Mouse (Mus musculus): ENCODE results near the gene Dock7. TPM values are rescaled to one million over a fixed set of nuclear protein-coding genes. Genes with fewer than 3 reads are reported as not detected.
A peak's percentile ranks its signal among the peaks of the same experiment; 100 is the strongest.

Dock7 gene
- total RNA-seq, 2 experiments from 2014 or later: 6.4 to 9.1 TPM

DNA sequence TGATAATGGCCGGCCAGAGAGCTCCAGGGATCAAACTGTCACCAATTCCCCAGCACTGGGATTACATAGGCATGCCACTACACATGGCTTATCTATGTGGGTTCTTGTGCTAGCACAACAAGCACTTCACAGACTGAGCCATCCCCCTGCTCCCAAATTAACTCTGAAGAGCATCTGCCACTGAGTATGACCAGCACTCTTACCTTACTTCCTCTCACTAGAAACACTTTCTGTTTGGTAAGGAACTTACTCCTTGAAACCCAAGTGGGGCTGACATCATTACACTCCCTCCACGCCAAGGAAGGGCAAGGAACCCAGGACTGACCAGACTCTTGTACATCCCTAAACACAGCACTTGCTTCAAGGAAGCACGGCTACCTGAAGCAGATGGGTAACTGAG is 9.0 kb downstream of the Dock7 start:
- no peak overlapping the region for H3K27ac ChIP-seq
- TF ChIP-seq CTCF (IDR thresholded peaks at IDR 0.05): no peak
- intact Hi-C loops (cut with DNase I): no loop called here
- H3K4me3 ChIP-seq: no peak overlapping the region
- DNase-seq: no peak

DNA sequence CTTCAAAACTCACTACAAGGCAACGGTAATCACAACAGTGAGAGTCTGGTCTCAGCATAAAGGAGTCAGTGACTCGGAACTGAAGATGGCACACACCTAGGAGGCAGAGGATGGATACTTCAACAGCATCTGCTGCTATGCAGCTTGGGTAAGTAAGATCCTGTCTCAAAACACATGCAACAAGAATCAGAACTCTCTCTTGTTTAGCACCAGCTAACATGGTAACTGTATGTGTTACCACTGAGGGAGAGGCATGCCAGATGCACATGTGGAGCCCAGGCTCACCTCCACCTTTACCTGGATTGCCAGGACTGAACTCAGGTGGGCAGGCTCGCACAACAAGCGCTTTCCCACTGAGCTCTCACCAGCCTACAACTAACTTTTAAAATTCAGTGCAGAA is 11.9 kb downstream of the Dock7 start:
- Histone ChIP-seq H3K27ac (no peak overlapping the region), H3K4me3 (no peak overlapping the region)
- DNase-seq: no peak
- intact Hi-C loops (cut with DNase I): no loop called here
- no peak for TF ChIP-seq CTCF (IDR thresholded peaks at IDR 0.05)

DNA sequence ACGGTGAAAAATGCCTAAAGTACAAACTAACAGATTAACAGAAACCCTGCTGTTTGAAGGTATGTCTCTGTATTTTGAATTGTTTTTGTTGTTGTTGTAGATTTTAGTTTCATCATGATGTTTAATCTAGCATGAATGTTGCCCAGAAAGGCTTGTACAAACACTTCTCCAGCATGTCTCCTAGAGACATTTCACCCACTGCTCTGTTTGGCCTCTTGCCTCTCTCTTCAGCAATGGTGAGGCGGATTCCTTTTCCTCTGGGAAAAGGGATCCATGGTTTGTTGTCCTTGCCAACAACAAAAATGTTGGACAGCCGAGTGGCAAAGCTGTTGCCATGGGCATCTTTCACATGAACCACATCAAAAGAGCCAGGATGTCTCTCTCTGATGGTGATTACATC is 17.9 kb downstream of the Dock7 start:
- no peak for TF ChIP-seq CTCF (IDR thresholded peaks at IDR 0.05)

DNA sequence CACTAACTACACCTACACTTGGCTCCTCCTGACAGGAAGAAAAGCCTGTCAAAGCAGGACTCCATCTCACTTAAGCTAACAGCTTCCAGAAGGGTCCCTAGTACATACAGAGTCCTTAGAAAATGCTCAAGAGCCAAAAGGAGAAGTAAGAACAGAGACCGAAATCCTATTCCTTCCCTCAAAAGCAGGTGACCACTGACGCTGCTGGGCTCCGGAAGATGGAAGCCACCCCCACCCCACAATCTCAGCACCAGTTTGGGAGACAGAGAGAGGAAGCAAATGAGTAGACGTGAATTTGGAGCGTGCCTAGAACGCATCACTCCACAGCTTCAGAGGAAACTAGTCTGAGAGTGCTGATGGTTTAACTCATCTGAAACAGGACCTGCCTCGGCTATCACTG is 20.0 kb downstream of the Dock7 start:
- intact Hi-C loops (cut with DNase I): no loop called here
- no peak overlapping the region for H3K4me3 ChIP-seq
- no peak for DNase-seq
- H3K27ac ChIP-seq: no peak overlapping the region
- TF ChIP-seq CTCF (IDR thresholded peaks at IDR 0.05): no peak

More for the DNA sequence above, 17.9 kb downstream of the Dock7 start:
- DNase-seq: no peak
- intact Hi-C loops (cut with DNase I): no loop called here
- no peak overlapping the region for H3K27ac ChIP-seq
- H3K4me3 ChIP-seq: no peak overlapping the region

DNA sequence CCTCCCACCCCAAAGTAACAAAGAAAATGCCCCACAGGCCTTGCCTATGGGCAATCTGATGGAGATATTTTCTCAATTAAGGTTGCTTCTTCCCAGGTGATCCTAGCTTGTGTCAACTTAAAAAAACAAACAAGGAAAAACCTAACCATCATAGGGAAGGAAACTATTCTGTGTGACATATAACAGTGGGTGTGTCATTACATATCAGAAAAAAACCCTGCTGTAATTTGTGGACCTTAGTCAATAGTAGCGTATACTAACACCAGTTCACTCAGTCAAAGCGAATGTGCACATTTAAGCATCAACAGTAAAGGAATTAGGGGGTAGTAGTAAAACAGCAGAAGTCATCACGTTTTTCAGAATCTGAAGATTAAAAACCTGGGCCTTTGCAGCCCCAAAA is 28.9 kb downstream of the Dock7 start:
- H3K27ac ChIP-seq: no peak overlapping the region

DNA sequence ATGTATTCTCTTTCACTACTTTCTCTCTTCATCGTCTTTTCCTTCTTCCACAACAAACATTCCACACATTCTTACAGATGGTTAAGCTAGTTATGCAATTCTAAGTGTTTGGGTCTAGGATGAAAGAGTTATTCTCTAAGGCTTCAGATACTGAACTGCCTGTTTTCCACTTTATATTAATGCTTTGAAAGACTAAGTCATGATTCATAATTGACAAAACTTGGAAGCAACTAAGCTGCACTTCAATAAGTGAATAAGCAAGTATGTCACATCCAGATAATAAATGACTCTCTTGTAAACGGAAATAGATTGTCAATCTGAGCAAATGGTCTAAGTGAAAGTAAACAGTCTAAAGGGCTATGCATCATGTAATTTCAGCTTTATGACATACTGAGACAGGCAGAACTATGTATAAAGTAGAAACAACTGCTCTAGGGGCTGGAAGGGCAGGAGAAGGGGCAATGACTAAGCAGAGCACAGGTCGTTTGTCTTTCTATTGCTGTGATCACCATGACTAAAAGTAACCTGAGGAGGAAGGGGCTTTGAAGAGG is 29.5 kb downstream of the Dock7 start:
- DNase-seq: no peak
- no peak for TF ChIP-seq CTCF (IDR thresholded peaks at IDR 0.05)
- intact Hi-C loops (cut with DNase I): no loop called here
- no peak overlapping the region for H3K4me3 ChIP-seq
- no peak overlapping the region for H3K27ac ChIP-seq

More for the DNA sequence above, 28.9 kb downstream of the Dock7 start:
- intact Hi-C loops (cut with DNase I): no loop called here
- no peak for DNase-seq
- TF ChIP-seq CTCF (IDR thresholded peaks at IDR 0.05): no peak
- no peak overlapping the region for H3K4me3 ChIP-seq

DNA sequence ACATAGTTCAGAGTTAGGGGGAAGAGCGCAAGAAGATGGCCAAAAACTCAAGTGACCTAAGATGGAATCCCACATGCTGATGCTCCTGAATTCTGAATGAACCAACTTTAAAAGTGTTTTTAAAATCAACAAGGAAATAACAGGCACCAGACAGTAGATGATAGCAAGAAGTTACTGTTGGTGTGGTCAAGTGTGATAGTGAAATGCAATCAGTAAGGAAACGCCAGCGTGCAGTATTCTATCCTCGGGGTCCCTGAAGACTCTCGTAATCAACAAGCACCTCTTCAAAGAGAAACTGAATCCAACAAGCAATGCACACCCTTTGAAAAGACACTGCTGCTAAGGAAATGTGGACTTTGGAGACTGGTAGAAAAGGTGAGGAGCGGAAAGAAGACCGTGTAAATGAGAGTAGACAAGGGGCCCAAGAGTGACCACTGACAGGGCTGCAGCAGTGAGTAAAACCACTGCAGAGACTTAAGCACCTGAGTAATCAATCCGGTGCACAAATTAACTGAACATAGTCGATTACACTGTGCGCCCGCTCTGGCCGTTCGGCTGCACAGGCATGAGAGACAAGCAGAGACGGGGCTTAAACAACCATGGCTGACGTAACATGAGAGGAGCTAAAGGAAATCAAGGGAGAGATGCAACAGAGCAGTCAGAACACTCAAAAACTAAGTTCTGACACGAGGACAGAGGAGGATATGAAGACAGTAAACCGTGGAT is 32.8 kb downstream of the Dock7 start:
- TF ChIP-seq CTCF (IDR thresholded peaks at IDR 0.05): no peak
- no peak overlapping the region for H3K27ac ChIP-seq
- DNase-seq: no peak
- intact Hi-C loops (cut with DNase I): no loop called here
- H3K4me3 ChIP-seq: no peak overlapping the region

DNA sequence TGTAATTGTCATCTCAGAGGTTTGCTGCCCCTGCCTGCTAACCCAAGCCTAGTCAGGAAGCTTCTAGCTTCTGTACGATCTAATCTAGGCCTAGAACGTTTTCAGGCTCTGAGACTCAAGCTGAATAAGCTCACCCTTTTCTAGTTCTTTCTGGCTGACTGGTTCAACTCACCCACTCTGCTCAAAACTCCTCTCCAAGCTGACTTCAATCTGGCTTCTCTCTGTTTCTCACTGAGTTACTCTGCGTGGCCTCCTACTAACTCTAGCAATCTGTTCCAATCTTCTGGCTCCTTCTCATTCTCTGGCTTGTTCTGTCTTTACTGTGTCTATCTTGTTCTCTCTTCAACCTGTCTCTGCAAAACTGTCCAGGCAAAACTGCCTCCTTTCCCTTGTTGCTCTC is 36.9 kb downstream of the Dock7 start:
- Histone ChIP-seq H3K27ac (no peak overlapping the region), H3K4me3 (no peak overlapping the region)
- DNase-seq: no peak
- intact Hi-C loops (cut with DNase I): no loop called here
- TF ChIP-seq CTCF (IDR thresholded peaks at IDR 0.05): no peak

DNA sequence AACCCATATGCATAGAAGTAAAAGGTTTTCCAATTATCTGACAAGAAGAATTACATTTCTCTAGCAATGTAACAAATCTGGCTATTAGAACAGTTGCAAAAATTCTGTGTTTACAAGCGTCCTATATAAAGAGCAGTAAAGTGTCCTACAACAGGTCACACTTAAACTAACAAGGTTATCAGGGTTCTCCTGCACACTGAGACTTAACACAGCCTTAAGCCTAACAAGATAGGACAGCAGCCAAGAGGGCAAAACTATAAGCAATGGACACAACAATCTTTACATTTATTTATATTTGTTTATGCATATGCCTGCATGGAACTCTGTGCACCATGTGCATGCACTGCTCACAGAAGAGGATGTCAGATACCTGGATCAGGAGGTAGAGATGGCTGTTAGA is 39.5 kb downstream of the Dock7 start:
- Histone ChIP-seq H3K27ac (no peak overlapping the region), H3K4me3 (no peak overlapping the region)
- no peak for DNase-seq
- intact Hi-C loops (cut with DNase I): no loop called here
- TF ChIP-seq CTCF (IDR thresholded peaks at IDR 0.05): no peak

DNA sequence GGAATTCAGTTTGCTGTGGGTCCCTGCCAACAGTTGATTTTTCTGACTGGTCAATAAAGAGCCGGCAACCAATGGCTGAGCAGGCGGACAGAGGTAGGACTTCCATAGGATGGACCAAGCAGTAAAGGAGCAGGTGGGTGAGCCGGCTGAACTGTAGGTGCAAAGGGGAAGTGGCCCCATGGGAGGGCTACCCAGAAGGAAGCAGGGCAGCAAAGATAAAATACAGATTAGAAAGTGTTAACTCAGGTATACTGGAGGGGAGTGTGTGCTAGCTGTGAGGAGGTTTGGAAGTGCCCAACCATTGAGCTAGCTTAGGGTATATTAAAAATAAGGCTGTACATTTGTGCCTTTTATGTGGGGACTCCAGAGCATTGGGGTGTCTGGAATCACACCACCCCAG is 42.7 kb downstream of the Dock7 start:
- intact Hi-C loops (cut with DNase I): no loop called here

DNA sequence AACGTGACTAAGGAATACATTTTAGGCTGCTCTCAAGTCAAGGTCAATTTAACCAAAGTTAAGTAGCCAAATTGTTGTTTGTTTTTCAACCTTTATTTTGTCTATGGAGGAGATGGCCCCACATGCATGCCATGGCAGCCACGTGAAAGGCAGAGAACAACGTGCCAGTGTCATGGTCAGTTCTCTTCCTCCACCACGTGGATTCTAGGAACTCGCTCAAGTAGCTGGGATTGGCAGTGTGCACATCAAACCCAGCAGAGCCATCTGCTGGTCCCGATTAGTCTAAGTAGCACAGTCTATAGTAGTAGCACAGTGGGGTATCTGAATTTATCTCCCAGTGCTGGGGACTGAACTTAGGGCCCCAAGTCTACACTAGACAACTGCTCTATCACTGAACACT is 51.9 kb downstream of the Dock7 start:
- intact Hi-C loops (cut with DNase I): no loop called here
- TF ChIP-seq CTCF (IDR thresholded peaks at IDR 0.05): no peak
- no peak for DNase-seq

More for the DNA sequence above, 42.7 kb downstream of the Dock7 start:
- TF ChIP-seq CTCF (IDR thresholded peaks at IDR 0.05): no peak
- Histone ChIP-seq H3K4me3 (no peak overlapping the region), H3K27ac (no peak overlapping the region)
- DNase-seq: no peak

DNA sequence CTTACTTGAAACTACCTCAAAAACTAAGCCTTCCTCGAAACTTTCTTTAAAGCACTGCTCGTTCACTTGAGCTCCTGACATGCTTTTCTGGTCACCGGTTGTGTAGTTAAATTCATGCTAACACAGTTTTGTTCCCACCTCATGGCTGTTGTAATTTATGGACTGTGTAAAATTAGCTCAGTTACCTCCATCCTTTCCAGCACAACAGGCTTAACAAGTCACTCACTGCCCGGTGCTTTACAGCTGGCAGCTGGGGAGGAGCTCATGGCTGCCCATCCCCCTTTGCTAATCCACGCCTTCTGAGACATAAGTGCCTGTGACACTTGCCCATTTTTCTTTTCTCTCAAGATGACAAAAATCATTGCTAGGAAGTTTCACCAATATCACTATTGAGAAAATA is 56.2 kb downstream of the Dock7 start:
- no peak overlapping the region for H3K27ac ChIP-seq
- peak; percentile 24 for DNase-seq
- intact Hi-C loops (cut with DNase I): loop anchor here (5.0 kb wide), 1 partner anchor 118 kb away; no protein-coding TSS in a partner anchor
- peak overlapping the region; percentile 37 for H3K4me3 ChIP-seq
- no peak for TF ChIP-seq CTCF (IDR thresholded peaks at IDR 0.05)

More for the DNA sequence above, 51.9 kb downstream of the Dock7 start:
- no peak overlapping the region for H3K4me3 ChIP-seq
- H3K27ac ChIP-seq: no peak overlapping the region

DNA sequence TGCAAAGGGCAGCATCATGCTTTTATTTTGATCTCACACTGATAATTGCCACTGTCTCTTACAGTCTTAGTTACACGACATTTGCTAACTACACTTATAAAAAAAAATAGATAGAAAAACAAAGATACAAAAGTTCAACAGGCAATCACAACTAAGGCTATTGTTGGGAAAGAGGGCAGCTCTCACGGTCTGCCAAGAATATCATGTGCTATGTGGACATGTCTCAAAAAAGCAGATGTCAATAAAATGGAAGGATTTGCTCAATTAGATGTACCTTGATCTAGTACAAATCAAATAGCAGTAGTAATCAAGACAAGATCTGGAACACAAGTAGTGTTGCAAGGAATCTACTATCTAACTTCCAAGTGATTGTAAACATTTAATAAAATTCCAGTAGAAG is 72.1 kb downstream of the Dock7 start:
- DNase-seq: no peak
- H3K27ac ChIP-seq: no peak overlapping the region
- no peak overlapping the region for H3K4me3 ChIP-seq
- no peak for TF ChIP-seq CTCF (IDR thresholded peaks at IDR 0.05)
- intact Hi-C loops (cut with DNase I): no loop called here

DNA sequence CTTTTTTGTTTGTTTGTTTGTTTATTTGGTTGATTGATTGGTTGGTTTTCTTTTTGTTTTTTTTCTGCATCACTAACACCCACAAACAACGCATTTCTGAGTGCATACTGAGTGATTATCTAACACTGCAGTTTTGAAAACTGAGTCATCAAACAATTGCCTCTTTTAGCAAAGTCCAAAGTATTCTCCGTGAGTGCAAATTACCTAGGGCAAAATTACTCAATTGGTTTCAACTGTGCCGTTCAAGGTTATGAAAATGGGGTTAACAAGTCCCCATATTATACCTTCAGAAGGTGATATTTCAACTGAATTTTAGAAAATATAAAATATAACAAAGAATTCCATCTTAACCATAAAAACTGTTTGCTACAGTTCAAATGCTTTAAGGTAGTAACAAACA is 74.2 kb downstream of the Dock7 start:
- Histone ChIP-seq H3K27ac (no peak overlapping the region), H3K4me3 (no peak overlapping the region)
- TF ChIP-seq CTCF (IDR thresholded peaks at IDR 0.05): no peak
- intact Hi-C loops (cut with DNase I): no loop called here
- no peak for DNase-seq

Data from gastrocnemius, adult 2 months (tissue).